Mouse (Mus musculus) kidney, postnatal 0 days (tissue): ENCODE data around the gene Nt5c3. TPM values are rescaled to one million over a fixed set of nuclear protein-coding genes. Genes with fewer than 3 reads are reported as not detected.

ENCODE experiments used
- ATAC-seq: fragments of 200-750 bp; cut with Nextera tagmentation; replicated peaks from 2 replicates; pipeline ENCODE4 v1.8.0; 2017; ENCODE audit warnings: low read depth, moderate number of reproducible peaks, moderate TSS enrichment, moderate library complexity; ENCODE audit not compliant: low FRiP score
- DNase-seq: peaks from one replicate; pipeline ENCODE4 v3.0.0-alpha.2; 2016; ENCODE audit warnings: low spot score
- H3K27ac ChIP-seq: fragments of 300-500 bp; sonication (generic); 2 replicates; pipeline ENCODE4 v1.5.1; 2014; ENCODE audit warnings: mild to moderate bottlenecking
- H3K27me3 ChIP-seq: fragments of 300-500 bp; sonication (generic); 2 replicates; pipeline ENCODE4 v1.6.1; 2014; ENCODE audit warnings: low read length, mixed read lengths; ENCODE audit not compliant: insufficient read depth
- H3K36me3 ChIP-seq: fragments of 300-500 bp; sonication (generic); 2 replicates; pipeline ENCODE4 v1.6.1; 2014; ENCODE audit warnings: low read length, mixed read lengths; ENCODE audit not compliant: insufficient read depth
- H3K4me1 ChIP-seq: fragments of 300-500 bp; sonication (generic); replicated peaks from 2 replicates; pipeline ENCODE4 v1.6.1; 2014; ENCODE audit warnings: antibody characterized with exemption, low read length, mixed read lengths; ENCODE audit not compliant: insufficient read depth
- H3K4me2 ChIP-seq: fragments of 300-500 bp; sonication (generic); 2 replicates; pipeline ENCODE4 v1.6.1; 2014; ENCODE audit warnings: mild to moderate bottlenecking, low read length, moderate library complexity, mixed read lengths
- H3K4me3 ChIP-seq: fragments of 300-500 bp; sonication (generic); replicated peaks from 2 replicates; pipeline ENCODE4 v1.5.1; 2014; ENCODE audit warnings: low read depth, low read length
- H3K9ac ChIP-seq: fragments of 300-500 bp; sonication (generic); 2 replicates; pipeline ENCODE4 v1.6.1; 2014; ENCODE audit warnings: low read depth, low read length
- H3K9me3 ChIP-seq: fragments of 300-500 bp; sonication (generic); replicated peaks from 2 replicates; pipeline ENCODE4 v1.6.1; 2016; ENCODE audit warnings: low read length, inconsistent platforms, mixed read lengths
- CTCF ChIP-seq: IDR thresholded peaks from 2 replicates; pipeline ENCODE4 v1.5.1; 2016; ENCODE audit warnings: antibody characterized with exemption, low read depth, mild to moderate bottlenecking, moderate library complexity
- WGBS: fragments of 180-500 bp; shearing (Covaris S2); extraction: QIAGEN DNeasy Blood & Tissue Kit; methylation state at CpG from one replicate; pipeline ENCODE4 v1.1.7; 2014; 5-methylcytosine and 5-hydroxymethylcytosine counted together
- polyA plus RNA-seq: library from polyadenylated mRNA; unstranded; fragments of >200 nt; fragmentation: Nextera tagmentation; extraction: Ambion mirVana; gene quantifications from 2 replicates; pipeline ENCODE4 v1.2.1, GENCODE M21; 2015

Gene Nt5c3
- polyA plus RNA-seq, 1 experiment from 2014 or later = 82.4 TPM

DNA sequence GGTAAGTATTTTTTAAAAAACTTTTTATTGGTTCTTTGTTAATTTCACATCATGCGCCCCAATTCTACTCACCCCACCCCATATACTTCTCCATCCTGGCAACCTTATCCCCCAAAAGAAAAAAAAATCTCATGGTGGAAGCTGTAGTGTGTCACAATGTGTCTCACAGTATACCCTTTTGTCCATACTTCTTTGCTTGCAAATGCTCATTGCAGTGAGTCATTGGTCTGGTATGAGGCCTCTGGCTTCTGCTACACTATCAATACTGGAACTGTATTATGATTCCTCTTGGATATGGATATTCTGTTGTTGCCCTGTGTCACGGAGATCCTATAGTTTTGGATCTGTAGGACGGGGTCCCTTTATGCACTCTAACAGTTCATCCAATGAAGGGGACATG, 74.8 kb downstream of the Nt5c3 start:
- WGBS = 93% methylated on average over 3 of the region's 3 CpGs
- no peak overlapping the region for H3K9ac ChIP-seq
- ATAC-seq = no peak
- no peak for DNase-seq
- TF ChIP-seq CTCF = no peak
- no peak overlapping the region for H3K27ac ChIP-seq
- peaks cover 9% of the 10 kb centered on the region; the same call in 1 of the 2 replicates for H3K36me3 ChIP-seq
- no peak overlapping the region for H3K4me2 ChIP-seq
- H3K27me3 ChIP-seq = no peaks in the 10 kb centered on the region
- no peaks in the 10 kb centered on the region for H3K9me3 ChIP-seq
- no peaks in the 10 kb centered on the region for H3K4me1 ChIP-seq
- no peak overlapping the region for H3K4me3 ChIP-seq

DNA sequence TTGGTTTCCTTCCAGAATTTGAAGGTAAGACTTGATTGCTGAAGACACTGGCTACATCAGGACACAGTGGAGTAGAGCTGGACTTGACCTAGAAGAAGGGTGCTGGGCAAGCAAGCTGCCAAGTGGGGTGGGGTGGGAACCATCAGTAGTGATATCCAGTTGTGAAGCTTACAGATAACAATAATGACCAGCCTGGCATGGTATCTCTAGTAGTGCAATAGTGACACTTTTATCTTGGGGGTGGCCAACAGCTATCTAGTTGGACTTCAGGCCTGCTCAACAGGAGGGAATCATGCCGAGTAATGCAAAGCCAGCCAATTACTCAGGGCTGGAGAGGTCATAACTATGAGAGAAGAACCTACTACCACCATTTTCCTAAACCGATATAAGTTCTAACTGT, 79.4 kb downstream of the Nt5c3 start:
- Histone ChIP-seq H3K4me1 (no peaks in the 10 kb centered on the region), H3K27ac (no peak overlapping the region), H3K27me3 (no peaks in the 10 kb centered on the region), H3K36me3 (no peaks in the 10 kb centered on the region), H3K9me3 (no peaks in the 10 kb centered on the region), H3K9ac (no peak overlapping the region), H3K4me2 (no peak overlapping the region), H3K4me3 (no peak overlapping the region)
- WGBS = 93% methylated on average over 2 of the region's 2 CpGs
- ATAC-seq (no peak), DNase-seq (no peak)
- no peak for TF ChIP-seq CTCF

DNA sequence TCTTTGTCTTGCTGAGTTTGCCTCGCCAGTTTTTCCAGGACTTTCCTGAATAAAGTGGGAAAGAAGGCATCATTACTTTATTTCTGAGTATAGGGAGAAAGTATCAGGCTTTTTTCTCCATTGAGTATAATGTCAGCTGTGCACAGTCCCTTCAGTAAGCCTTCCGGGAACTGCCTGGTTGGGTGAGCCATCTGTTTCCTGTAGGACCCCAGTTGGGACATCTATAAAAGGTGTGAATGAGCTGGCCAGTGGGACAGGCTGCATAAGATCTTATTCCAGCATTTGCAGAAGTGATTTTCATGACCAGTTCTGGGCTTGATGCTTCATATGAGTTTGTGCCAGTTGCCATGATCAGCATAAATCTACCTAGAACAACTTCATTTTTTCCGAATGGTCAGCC, 80.5 kb downstream of the Nt5c3 start:
- Histone ChIP-seq H3K4me2 (no peak overlapping the region), H3K4me1 (no peaks in the 10 kb centered on the region), H3K4me3 (no peak overlapping the region), H3K9me3 (no peaks in the 10 kb centered on the region), H3K27me3 (no peaks in the 10 kb centered on the region), H3K9ac (no peak overlapping the region), H3K27ac (no peak overlapping the region), H3K36me3 (0 out of 2 replicates have a peak, but pooled peaks cover 2% of the 10 kb centered on the region)
- TF ChIP-seq CTCF = no peak
- DNase-seq = no peak
- ATAC-seq = no peak
- 81% methylated on average over 3 of the region's 3 CpGs for WGBS

GRCm38 (mm10) chr6:56837621-56838020, 86.1 kb downstream of the Nt5c3 start:
- Histone ChIP-seq H3K4me3 (no peak overlapping the region), H3K4me1 (no peaks in the 10 kb centered on the region), H3K9me3 (no peaks in the 10 kb centered on the region), H3K27ac (no peak overlapping the region), H3K9ac (no peak overlapping the region), H3K36me3 (0 out of 2 replicates have a peak, but pooled peaks cover 2% of the 10 kb centered on the region), H3K4me2 (no peak overlapping the region), H3K27me3 (no peaks in the 10 kb centered on the region)
- ATAC-seq = no peak
- no peak for TF ChIP-seq CTCF
- WGBS = 89% methylated on average over 3 of the region's 3 CpGs
- no peak for DNase-seq

DNA sequence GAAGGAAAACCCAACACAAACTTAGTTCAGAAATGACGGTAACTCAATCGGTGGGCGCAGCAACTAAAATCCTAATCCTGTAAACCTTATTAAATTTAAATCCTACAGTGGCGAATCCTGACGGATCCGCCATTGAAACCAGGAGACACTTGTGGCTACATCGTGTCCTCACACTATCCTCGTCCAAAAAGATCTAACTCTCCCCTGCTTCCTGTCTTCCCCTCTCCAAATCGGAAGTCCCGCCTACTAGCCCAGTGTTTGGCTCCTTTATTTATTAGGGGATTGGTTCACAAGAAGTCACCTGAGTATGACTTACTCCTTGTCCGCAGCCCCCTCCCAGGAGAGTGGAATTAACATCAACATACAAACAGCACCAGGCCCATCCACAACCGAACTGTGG, 86.6 kb downstream of the Nt5c3 start:
- Histone ChIP-seq H3K9ac (no peak overlapping the region), H3K27me3 (no peaks in the 10 kb centered on the region), H3K4me2 (no peak overlapping the region), H3K9me3 (no peaks in the 10 kb centered on the region), H3K4me1 (no peaks in the 10 kb centered on the region), H3K27ac (no peak overlapping the region), H3K4me3 (no peak overlapping the region), H3K36me3 (0 out of 2 replicates have a peak, but pooled peaks cover 2% of the 10 kb centered on the region)
- 96% methylated on average over 12 of the region's 12 CpGs for WGBS
- no peak for DNase-seq
- TF ChIP-seq CTCF = no peak
- no peak for ATAC-seq

- DNase-seq (no peak), ATAC-seq (no peak)
- H3K27me3 ChIP-seq = no peaks in the 10 kb centered on the region
Observed at GRCm38 (mm10) chr6:56835532-56835931, 88.2 kb downstream of the Nt5c3 start.

GRCm38 (mm10) chr6:56834769-56835168, 89.0 kb downstream of the Nt5c3 start:
- Histone ChIP-seq H3K9me3 (no peaks in the 10 kb centered on the region), H3K27ac (no peak overlapping the region), H3K4me3 (no peak overlapping the region), H3K4me1 (no peaks in the 10 kb centered on the region), H3K9ac (no peak overlapping the region), H3K4me2 (no peak overlapping the region), H3K27me3 (no peaks in the 10 kb centered on the region), H3K36me3 (0 out of 2 replicates have a peak, but pooled peaks cover 2% of the 10 kb centered on the region)
- ATAC-seq (no peak), DNase-seq (no peak)
- 60% methylated on average over 5 of the region's 5 CpGs for WGBS
- no peak for TF ChIP-seq CTCF

More at GRCm38 (mm10) chr6:56835532-56835931, 88.2 kb downstream of the Nt5c3 start:
- TF ChIP-seq CTCF = no peak; the same call in 1 of the 2 replicates
- Histone ChIP-seq H3K27ac (no peak overlapping the region), H3K36me3 (0 out of 2 replicates have a peak, but pooled peaks cover 2% of the 10 kb centered on the region), H3K4me1 (no peaks in the 10 kb centered on the region), H3K9me3 (no peaks in the 10 kb centered on the region), H3K4me3 (no peak overlapping the region), H3K9ac (no peak overlapping the region), H3K4me2 (no peak overlapping the region)
- WGBS = 92% methylated on average over 10 of the region's 10 CpGs
